Mouse (Mus musculus): ENCODE data around the gene Polm. TPM values are rescaled to one million over a fixed set of nuclear protein-coding genes. Genes with fewer than 3 reads are reported as not detected.

Gene Polm
- polyA plus RNA-seq, 1 experiment from 2014 or later = 9.8 TPM

DNA sequence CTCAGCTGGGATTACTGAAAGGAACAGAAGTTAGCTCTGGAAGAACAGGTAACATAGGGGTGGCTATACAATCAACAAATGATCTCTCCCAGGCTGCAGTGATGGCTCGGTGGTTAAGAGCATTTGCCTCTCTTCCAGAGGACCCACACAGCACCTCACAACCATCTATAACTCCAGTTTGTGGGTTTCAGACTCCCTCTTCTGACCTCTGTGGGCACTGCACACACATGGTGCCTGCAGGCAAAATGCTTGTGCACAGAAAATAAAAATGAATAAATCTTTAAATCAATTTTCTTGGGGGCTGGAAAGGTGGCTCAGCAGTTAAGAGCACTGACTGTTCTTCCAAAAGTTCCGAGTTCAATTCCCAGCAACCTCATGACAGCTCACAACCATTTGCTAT, 59.3 kb downstream of the Polm start:
- 80% methylated on average over 2 of the region's 2 CpGs for WGBS
- Histone ChIP-seq H3K27ac (replicated peaks) (no peak overlapping the region), H3K4me3 (no peak overlapping the region), H3K27me3 (ENCODE audit: low read depth, poor library complexity, severe bottlenecking) (no peaks in the 10 kb centered on the region), H3K36me3 (peaks cover 13% of the 10 kb centered on the region; the same call in 1 of the 2 replicates), H3K4me1 (no peaks in the 10 kb centered on the region), H3K9me3 (replicated peaks) (no peaks in the 10 kb centered on the region)
- no peak for DNase-seq (ENCODE audit: low spot score)

Other genes starting within 250 kb of the Polm start
- 155 and 159 TPM in 2 replicates for gene Mrps24, start 122.3 kb downstream of the Polm start, polyA plus RNA-seq (2016; fragmentation: Nextera tagmentation; extraction: Ambion mirVana)
- 18.3 and 22.8 TPM in 2 replicates for gene Urgcp, start 75.6 kb downstream of the Polm start, polyA plus RNA-seq (2016; fragmentation: Nextera tagmentation; extraction: Ambion mirVana)
- 142 and 159 TPM in 2 replicates for gene Dbnl, start 49.5 kb downstream of the Polm start, polyA plus RNA-seq (2016; fragmentation: Nextera tagmentation; extraction: Ambion mirVana)
- 2.5 and 5.5 TPM in 2 replicates for gene Pgam2, start 34.3 kb downstream of the Polm start, polyA plus RNA-seq (2016; fragmentation: Nextera tagmentation; extraction: Ambion mirVana)
- gene Aebp1, start 23.9 kb upstream of the Polm start, polyA plus RNA-seq (2016; fragmentation: Nextera tagmentation; extraction: Ambion mirVana) = 8.1 and 13.5 TPM in 2 replicates
- 148 and 160 TPM in 2 replicates for gene Pold2, start 40.3 kb upstream of the Polm start, polyA plus RNA-seq (2016; fragmentation: Nextera tagmentation; extraction: Ambion mirVana)
- 2.5 and 3.7 TPM in 2 replicates for gene Myl7, start 60.8 kb upstream of the Polm start, polyA plus RNA-seq (2016; fragmentation: Nextera tagmentation; extraction: Ambion mirVana)
- 2.5 and 2.9 TPM in 2 replicates for gene Gck, start 112.1 kb upstream of the Polm start, polyA plus RNA-seq (2016; fragmentation: Nextera tagmentation; extraction: Ambion mirVana)
- 54.5 and 60.4 TPM in 2 replicates for gene Ykt6, start 117.7 kb upstream of the Polm start, polyA plus RNA-seq (2016; fragmentation: Nextera tagmentation; extraction: Ambion mirVana)
- 0.81 and 2.1 TPM in 2 replicates for gene Camk2b, start 228.3 kb upstream of the Polm start, polyA plus RNA-seq (2016; fragmentation: Nextera tagmentation; extraction: Ambion mirVana)